Mouse (Mus musculus) lung, embryonic 16.5 days (tissue): ENCODE measurements around the gene Adra2a. TPM values are rescaled to one million over a fixed set of nuclear protein-coding genes. Genes with fewer than 3 reads are reported as not detected.
A peak's percentile ranks its signal among the peaks of the same experiment; 100 is the strongest.

ENCODE experiments used
- ATAC-seq: fragments of 200-750 bp; cut with Nextera tagmentation; 2 replicates; pipeline ENCODE4 v1.8.0; 2017; ENCODE audit warnings: low read depth, mild to moderate bottlenecking, moderate library complexity
- H3K27ac ChIP-seq: fragments of 300-500 bp; sonication (generic); 2 replicates; pipeline ENCODE4 v1.5.1; 2014; ENCODE audit warnings: mild to moderate bottlenecking, control low read depth, low read length
- H3K27me3 ChIP-seq: fragments of 300-500 bp; sonication (generic); 2 replicates; pipeline ENCODE4 v1.6.1; 2014; ENCODE audit warnings: low read depth, low read length, mixed read lengths; ENCODE audit not compliant: control insufficient read depth, insufficient read depth
- H3K36me3 ChIP-seq: fragments of 300-500 bp; sonication (generic); 2 replicates; pipeline ENCODE4 v1.6.1; 2014; ENCODE audit warnings: low read length; ENCODE audit not compliant: control insufficient read depth, insufficient read depth
- H3K4me1 ChIP-seq: fragments of 300-500 bp; sonication (generic); replicated peaks from 2 replicates; pipeline ENCODE4 v1.6.1; 2014; ENCODE audit warnings: low read length, mixed read lengths; ENCODE audit not compliant: control insufficient read depth, insufficient read depth
- H3K4me2 ChIP-seq: fragments of 300-500 bp; sonication (generic); 2 replicates; pipeline ENCODE4 v1.6.1; 2014; ENCODE audit warnings: low read depth, low read length, control low read depth
- H3K4me3 ChIP-seq: fragments of 300-500 bp; sonication (generic); 2 replicates; pipeline ENCODE4 v1.5.1; 2014; ENCODE audit warnings: mild to moderate bottlenecking, low read length, control low read depth
- H3K9ac ChIP-seq: fragments of 300-500 bp; sonication (generic); 2 replicates; pipeline ENCODE4 v1.6.1; 2014; ENCODE audit warnings: low read length, control low read depth
- H3K9me3 ChIP-seq: fragments of 300-500 bp; sonication (generic); 2 replicates; pipeline ENCODE4 v1.6.1; 2016; ENCODE audit warnings: low read length; ENCODE audit not compliant: control insufficient read depth
- WGBS: fragments of 180-500 bp; shearing (Covaris S2); extraction: QIAGEN DNeasy Blood & Tissue Kit; methylation state at CpG from one replicate; pipeline ENCODE4 v1.1.7; 2014; 5-methylcytosine and 5-hydroxymethylcytosine counted together
- polyA plus RNA-seq: library from polyadenylated mRNA; unstranded; fragments of >200 nt; fragmentation: Nextera tagmentation; extraction: Ambion mirVana; gene quantifications from 2 replicates; pipeline ENCODE4 v1.2.1, GENCODE M21; 2015

Gene Adra2a
- polyA plus RNA-seq, 1 experiment from 2014 or later: 0.09 TPM

DNA sequence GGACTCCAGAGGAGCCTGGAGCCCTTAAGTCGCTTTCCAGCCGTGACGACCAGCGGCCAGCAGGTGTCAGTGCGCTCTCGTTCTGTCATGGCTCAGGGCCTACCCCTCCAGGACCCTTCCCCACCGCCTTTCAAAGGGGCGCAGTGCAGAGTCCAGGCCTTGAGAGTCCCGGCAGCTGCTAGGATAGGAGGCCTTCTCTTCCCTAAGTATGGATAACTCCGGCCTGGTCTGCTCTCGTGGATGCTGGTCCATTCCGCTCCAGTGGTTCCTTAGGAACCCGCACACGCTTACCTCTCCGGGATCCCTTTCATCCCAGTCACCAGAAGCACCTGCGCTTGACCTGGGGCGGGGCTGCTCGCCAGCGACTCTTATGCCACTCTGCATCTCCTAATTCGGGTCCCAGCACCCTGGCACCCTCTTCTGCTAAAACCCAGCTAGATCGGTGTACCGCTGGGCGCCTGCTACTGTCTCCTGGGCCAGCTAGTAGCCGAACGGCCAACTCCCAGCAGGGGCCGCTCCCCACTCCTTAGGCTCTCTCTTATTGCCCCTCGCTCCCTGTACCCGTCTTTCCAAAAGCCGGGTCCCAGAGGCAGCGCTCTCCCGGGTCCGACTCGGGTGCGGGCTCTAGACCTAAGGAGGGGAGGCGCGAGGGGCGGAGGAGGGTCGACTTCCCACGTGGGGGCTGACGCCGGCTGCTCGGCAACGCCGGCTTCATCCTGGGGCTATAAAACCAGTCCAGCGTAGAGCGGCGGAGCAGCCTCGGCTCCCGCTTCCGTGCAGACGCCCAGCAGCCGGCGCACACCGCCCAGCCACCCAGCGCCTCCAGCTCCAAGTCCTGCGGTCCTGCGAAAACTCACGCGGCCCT lies 788 bp downstream of the Adra2a start:
- H3K9me3 ChIP-seq: no peaks in the 10 kb centered on the region
- peak; percentile 81 for ATAC-seq
- peak overlapping the region; percentile 63 for H3K9ac ChIP-seq
- H3K27me3 ChIP-seq: peaks cover 48% of the 10 kb centered on the region
- under 1% methylated on average over 52 of the region's 59 CpGs for WGBS
- peaks cover 31% of the 10 kb centered on the region for H3K4me1 ChIP-seq
- H3K36me3 ChIP-seq: no peaks in the 10 kb centered on the region
- no peak overlapping the region for H3K27ac ChIP-seq
- H3K4me2 ChIP-seq: peak overlapping the region; percentile 99
- peak overlapping the region; percentile 57 for H3K4me3 ChIP-seq

DNA sequence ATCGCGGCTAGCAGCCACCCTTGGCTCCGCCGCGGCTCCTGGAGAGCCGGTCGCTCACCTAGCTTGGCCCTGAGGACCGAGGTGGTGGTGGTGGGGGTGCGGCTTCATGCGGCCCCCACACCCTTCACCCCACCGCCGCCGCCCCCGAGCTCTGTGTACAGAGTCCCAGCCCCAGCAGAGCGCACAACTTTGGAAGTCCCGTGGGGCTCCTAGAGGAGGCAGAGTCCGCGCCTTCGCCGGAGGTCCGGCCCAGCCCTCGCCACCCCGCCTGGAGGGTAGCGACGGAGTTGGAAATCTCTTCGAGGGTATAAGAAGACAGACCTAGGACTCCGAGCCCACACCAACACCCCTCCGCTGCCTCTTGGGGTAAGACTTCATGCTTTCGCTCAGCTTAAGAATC lies 1.5 kb downstream of the Adra2a start:
- WGBS: under 1% methylated on average over 29 of the region's 29 CpGs
- Histone ChIP-seq H3K9me3 (no peaks in the 10 kb centered on the region), H3K9ac (peak overlapping the region; percentile 63), H3K4me1 (peaks cover 31% of the 10 kb centered on the region), H3K27ac (no peak overlapping the region), H3K4me3 (peak overlapping the region; percentile 57), H3K27me3 (peaks cover 49% of the 10 kb centered on the region), H3K4me2 (peak overlapping the region; percentile 99), H3K36me3 (no peaks in the 10 kb centered on the region)
- ATAC-seq: peak; percentile 18; the same call in 1 of the 2 replicates

DNA sequence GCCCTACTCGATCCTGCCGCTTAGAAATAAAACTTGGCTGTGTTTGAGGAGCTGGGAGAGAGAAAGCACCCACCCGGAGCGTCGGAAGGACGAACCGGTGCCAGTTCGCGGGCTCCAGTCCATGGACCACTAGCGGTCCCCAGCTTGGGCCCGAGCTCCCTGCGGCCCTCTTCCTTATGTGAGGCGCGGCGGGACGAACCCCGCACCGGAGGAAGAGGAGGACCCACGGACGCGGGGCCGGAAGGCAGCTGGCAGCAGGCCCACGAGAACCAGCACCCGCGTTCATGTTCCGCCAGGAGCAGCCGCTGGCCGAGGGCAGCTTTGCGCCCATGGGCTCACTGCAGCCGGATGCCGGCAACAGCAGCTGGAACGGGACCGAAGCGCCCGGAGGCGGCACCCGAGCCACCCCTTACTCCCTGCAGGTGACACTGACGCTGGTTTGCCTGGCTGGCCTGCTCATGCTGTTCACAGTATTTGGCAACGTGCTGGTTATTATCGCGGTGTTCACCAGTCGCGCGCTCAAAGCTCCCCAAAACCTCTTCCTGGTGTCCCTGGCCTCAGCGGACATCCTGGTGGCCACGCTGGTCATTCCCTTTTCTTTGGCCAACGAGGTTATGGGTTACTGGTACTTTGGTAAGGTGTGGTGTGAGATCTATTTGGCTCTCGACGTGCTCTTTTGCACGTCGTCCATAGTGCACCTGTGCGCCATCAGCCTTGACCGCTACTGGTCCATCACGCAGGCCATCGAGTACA lies 2.2 kb downstream of the Adra2a start:
- Histone ChIP-seq H3K9ac (no peak overlapping the region), H3K4me1 (peaks cover 27% of the 10 kb centered on the region), H3K4me2 (peak overlapping the region; percentile 99), H3K9me3 (no peaks in the 10 kb centered on the region), H3K27ac (no peak overlapping the region), H3K36me3 (no peaks in the 10 kb centered on the region), H3K27me3 (peaks cover 49% of the 10 kb centered on the region), H3K4me3 (peak overlapping the region; percentile 57)
- 2% methylated on average over 55 of the region's 55 CpGs for WGBS
- no peak for ATAC-seq

DNA sequence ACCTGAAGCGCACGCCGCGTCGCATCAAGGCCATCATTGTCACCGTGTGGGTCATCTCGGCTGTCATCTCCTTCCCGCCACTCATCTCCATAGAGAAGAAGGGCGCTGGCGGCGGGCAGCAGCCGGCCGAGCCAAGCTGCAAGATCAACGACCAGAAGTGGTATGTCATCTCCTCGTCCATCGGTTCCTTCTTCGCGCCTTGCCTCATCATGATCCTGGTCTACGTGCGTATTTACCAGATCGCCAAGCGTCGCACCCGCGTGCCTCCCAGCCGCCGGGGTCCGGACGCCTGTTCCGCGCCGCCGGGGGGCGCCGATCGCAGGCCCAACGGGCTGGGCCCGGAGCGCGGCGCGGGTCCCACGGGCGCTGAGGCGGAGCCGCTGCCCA lies 2.7 kb downstream of the Adra2a start:
- peaks cover 51% of the 10 kb centered on the region for H3K27me3 ChIP-seq
- 1% methylated on average over 44 of the region's 46 CpGs for WGBS
- ATAC-seq: no peak
- peak overlapping the region; percentile 99 for H3K4me2 ChIP-seq
- H3K4me3 ChIP-seq: peak overlapping the region; percentile 57
- H3K9me3 ChIP-seq: no peaks in the 10 kb centered on the region
- H3K27ac ChIP-seq: no peak overlapping the region
- H3K9ac ChIP-seq: peak overlapping the region; percentile 13
- peaks cover 27% of the 10 kb centered on the region for H3K4me1 ChIP-seq
- no peaks in the 10 kb centered on the region for H3K36me3 ChIP-seq

DNA sequence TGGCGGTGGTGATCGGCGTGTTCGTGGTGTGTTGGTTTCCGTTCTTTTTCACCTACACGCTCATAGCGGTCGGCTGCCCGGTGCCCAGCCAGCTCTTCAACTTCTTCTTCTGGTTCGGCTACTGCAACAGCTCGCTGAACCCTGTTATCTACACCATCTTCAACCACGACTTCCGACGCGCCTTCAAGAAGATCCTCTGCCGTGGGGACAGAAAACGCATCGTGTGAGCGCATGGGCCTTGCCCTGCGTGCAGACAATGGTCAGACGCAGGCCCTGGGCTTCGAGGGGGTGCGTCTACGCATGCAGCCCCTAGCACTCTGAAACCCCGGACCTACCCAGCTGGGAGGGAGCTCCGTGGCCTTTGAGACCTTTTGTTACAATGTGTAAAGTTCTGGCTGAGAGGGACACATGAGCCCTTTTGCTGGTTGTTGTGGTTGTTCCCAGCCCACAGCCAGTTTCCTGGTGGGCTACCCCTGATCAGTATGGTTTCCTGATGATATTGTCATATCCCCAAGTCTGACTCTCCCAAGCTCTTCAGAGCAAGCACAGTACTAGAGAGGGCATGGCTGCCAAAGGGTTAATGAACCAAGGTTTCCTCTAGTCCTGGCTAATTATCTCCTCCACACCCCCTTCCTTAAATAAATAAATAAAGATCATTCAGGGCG lies 3.6 kb downstream of the Adra2a start:
- no peak overlapping the region for H3K9ac ChIP-seq
- H3K4me1 ChIP-seq: peaks cover 27% of the 10 kb centered on the region
- H3K36me3 ChIP-seq: no peaks in the 10 kb centered on the region
- peaks cover 51% of the 10 kb centered on the region for H3K27me3 ChIP-seq
- no peak overlapping the region for H3K27ac ChIP-seq
- WGBS: 1% methylated on average over 27 of the region's 27 CpGs
- peak overlapping the region; percentile 57 for H3K4me3 ChIP-seq
- ATAC-seq: no peak
- peak overlapping the region; percentile 99 for H3K4me2 ChIP-seq
- H3K9me3 ChIP-seq: no peaks in the 10 kb centered on the region

DNA sequence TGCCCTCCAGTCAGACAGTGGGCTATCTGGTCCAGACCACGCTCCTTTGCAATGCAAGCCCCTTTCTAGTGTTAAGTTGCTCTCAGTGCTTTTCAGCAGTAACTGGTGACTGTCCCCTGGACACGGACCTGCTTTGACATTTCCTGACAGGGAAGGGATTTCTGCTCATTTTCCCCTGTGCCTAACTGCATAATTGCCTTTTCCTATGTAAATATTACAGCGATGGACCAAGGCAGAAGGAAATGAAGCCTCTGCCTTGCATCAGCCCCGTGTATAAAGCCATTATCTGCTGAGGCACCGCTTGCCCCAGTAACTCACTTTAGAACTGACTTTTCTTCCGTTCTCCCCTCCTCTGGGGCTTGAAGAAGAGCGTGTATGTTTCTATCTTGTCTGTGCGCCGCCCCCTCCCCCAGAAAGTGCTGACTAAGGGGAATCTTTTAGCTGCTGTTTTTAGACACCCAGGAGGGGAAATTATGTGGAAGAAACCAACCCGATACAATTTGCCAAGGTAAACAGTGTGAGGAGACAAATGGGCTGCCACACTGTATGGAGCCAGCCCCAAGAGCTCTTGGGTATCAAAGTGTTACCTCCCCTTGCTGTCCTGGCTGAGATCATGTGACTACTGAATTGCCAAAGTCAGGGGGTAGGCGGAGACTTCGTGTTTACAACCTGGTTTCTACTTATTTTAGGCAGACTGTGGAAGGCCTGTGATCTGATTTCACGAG lies 4.4 kb downstream of the Adra2a start:
- Histone ChIP-seq H3K27ac (no peak overlapping the region), H3K4me2 (no peak overlapping the region), H3K4me3 (no peak overlapping the region), H3K9me3 (no peaks in the 10 kb centered on the region), H3K4me1 (peaks cover 27% of the 10 kb centered on the region), H3K9ac (no peak overlapping the region), H3K36me3 (no peaks in the 10 kb centered on the region), H3K27me3 (peaks cover 47% of the 10 kb centered on the region)
- no peak for ATAC-seq
- WGBS: 5% methylated on average over 13 of the region's 13 CpGs

DNA sequence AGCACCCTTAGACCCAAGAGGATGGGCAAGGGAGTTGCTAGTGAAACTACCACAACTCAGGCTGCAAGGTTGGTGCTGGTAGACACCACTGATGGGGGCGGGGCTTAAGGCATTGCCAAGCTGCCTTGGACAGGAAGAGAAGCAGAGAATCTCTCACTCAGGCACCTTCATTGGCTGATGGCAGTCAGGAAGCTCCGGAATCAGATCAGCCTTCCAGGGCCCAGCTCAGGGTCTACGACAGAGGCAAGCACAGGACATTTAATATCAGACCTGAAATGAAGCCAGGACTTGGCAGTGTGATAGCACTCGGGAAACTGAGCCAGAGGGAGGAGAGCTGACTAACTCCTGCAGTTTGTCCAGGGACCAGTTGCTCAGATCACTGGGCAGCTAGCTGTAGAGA lies 7.7 kb downstream of the Adra2a start:
- no peaks in the 10 kb centered on the region for H3K9me3 ChIP-seq
- no peak overlapping the region for H3K27ac ChIP-seq
- ATAC-seq: no peak
- peaks cover 31% of the 10 kb centered on the region for H3K27me3 ChIP-seq
- no peaks in the 10 kb centered on the region for H3K36me3 ChIP-seq
- H3K4me2 ChIP-seq: no peak overlapping the region
- 54% methylated on average over 4 of the region's 4 CpGs for WGBS
- no peak overlapping the region for H3K4me3 ChIP-seq
- no peak overlapping the region for H3K9ac ChIP-seq
- H3K4me1 ChIP-seq: peaks cover 9% of the 10 kb centered on the region

DNA sequence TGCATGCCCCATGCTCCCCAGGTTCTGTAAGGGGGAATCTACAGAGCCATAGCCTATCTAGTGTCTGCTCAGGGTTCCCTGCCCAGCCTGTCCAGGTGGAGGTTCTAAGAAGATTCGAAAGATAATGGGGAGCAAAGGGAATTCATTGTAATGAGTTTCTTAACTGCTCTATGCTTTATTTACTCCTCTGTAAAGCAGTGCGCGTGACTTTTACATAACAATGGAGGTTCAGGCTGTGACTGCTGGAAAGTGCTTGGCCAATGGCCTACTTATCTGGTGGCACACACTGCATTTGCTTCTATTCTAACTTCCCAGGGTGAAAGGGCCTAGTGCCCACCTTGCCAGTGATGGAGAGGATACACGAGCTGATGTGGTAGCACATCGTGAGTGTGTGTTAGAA lies 11.9 kb downstream of the Adra2a start:
- no peak for ATAC-seq
- no peak overlapping the region for H3K9ac ChIP-seq
- no peak overlapping the region for H3K4me3 ChIP-seq
- H3K4me2 ChIP-seq: no peak overlapping the region
- no peaks in the 10 kb centered on the region for H3K4me1 ChIP-seq
- no peaks in the 10 kb centered on the region for H3K36me3 ChIP-seq
- WGBS: 66% methylated on average over 5 of the region's 5 CpGs
- H3K27me3 ChIP-seq: peaks cover 3% of the 10 kb centered on the region; the same call in 1 of the 2 replicates
- H3K9me3 ChIP-seq: no peaks in the 10 kb centered on the region
- no peak overlapping the region for H3K27ac ChIP-seq
